Mouse (Mus musculus) liver, adult 2 months (tissue): ENCODE results near the gene Csmd2.

Source experiments
- CTCF ChIP-seq: fragments of 200-500 bp; IDR thresholded peaks from 2 replicates; pipeline ENCODE4 v1.5.1; 2011; ENCODE audit warnings: low read depth, low read length, control low read depth
- POLR2A ChIP-seq: fragments of 200-500 bp; IDR thresholded peaks from 2 replicates; pipeline ENCODE4 v1.6.1; 2011; ENCODE audit warnings: low read length, control low read depth; ENCODE audit not compliant: insufficient read depth; ENCODE audit errors: extremely low read depth

GRCm38 (mm10) chr4:128100541-128100940, 112.9 kb downstream of the Csmd2 start:
- TF ChIP-seq CTCF (no peak), POLR2A (no peak)
